Mouse (Mus musculus): Measurements from ENCODE around the gene Cct4.

Cct4 gene

GRCm38 (mm10) chr11:22982846-22983245, 7.5 kb upstream of the Cct4 start:
- no peak for DNase-seq (ENCODE audit: low spot score in 2 of 2)

- no peak for DNase-seq (ENCODE audit: low spot score in 2 of 2)
Observed at GRCm38 (mm10) chr11:22985510-22985909, 4.8 kb upstream of the Cct4 start.

DNA sequence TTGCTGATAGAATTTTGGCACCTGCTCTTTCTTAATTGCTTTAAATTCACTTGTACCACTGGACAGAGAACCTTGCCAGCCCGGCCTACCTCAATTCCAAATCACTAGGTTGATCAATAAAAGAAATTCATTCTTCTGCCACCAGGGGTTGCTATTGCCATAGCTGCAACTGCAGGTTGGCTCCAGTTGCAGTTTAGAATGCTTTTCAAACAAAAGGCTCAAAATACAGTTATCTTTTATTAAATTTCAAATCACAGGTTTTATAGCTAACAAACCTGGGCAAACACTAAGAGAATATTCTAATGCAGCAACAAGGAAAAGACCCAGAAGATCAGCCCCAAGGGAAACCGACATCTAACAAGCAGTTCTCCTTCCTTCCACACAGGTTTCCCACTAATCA, 3.0 kb upstream of the Cct4 start:
- peak in 1 of 2 experiments; percentile 53 for DNase-seq (ENCODE audit: low spot score in 2 of 2)

- DNase-seq (ENCODE audit: low spot score in 2 of 2) = no peak
Observed at GRCm38 (mm10) chr11:22989786-22990185, 533 bp upstream of the Cct4 start.

DNA sequence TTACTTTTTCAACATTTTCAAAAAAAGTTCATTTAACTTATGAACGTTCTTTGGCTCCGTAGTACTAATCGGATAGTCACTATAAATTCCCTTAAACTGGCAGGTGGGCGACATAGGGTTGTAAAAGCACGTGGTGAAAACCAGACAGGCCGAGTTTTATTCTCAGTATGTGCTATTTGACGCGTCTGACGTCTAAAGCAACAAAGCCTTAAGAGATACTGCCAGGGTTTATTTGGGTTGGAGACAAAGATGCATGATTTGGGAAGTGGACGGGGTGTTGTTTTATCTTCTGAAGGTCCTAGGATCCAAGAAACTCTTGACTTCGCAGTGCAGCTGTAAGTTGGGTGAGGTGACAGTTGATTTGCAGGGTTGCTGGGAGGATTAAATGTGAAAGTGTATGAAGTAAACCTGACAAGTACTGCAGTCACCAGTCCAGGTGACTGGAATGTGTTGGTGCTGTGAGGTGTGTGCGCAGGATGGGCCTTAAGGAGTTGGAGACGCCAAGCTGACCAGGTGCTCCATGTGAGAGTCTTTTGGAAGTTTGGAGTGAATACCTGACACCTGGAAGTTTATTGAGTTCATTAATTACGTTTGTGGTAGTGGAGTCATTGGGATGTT, 1.0 kb downstream of the Cct4 start:
- DNase-seq (ENCODE audit: low spot score in 2 of 2) = no peak

DNA sequence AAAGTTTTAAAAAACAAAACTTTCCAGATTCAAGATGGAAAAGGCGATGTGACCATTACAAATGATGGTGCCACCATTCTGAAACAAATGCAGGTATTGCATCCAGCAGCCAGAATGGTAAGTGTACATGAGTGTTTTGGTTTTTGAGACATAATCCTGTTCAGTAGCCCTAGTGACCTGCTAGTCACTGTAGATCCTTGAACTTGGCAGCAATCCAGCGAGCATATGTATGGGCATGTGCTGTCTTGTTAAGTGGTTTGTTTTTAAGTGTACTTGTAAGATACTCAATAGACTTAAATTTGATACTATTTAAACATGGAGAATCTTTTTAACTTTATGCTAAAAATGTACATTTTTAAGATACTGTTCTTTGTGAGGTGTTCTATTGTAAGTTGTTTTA, 4.0 kb downstream of the Cct4 start:
- no peak for DNase-seq (ENCODE audit: low spot score in 2 of 2)

DNA sequence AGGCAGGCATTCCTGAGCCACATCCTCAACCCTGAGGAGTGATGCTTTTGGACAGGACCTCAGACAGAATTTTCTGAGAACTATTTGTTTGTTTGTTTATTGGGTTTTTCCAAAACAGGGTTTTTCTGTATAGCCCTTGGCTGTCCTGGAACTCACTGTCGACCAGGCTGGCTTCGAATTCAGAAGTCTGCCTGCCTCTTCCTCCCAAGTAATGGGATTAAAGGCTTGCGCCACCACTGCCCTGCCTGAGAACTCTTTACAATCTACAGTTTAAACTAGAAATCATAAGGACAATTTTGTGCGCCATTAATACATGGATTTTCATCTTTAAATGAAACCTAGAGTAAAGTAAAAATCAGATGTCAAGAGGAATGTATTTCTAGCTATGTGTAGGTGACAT, 5.1 kb downstream of the Cct4 start:
- DNase-seq (ENCODE audit: low spot score in 2 of 2) = no peak

DNA sequence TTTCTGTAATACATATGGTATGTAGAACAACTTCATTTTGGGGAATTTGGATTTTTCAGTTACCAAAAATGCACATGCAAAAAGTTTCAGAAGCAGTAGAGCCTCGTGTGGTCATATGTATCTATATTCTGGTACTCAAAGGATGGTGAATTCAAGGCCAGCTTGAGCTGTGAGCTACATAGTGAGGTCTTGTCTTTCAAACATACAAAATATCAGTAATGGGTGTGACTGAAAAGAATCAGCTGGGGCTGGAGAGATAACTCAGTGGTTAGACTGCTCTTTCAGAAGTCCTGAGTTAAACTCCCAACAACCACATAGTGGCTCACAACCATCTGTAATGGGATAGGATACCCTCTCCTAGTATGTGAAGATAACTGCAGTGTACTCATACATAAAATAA, 8.0 kb downstream of the Cct4 start:
- DNase-seq (ENCODE audit: low spot score in 2 of 2) = no peak

DNA sequence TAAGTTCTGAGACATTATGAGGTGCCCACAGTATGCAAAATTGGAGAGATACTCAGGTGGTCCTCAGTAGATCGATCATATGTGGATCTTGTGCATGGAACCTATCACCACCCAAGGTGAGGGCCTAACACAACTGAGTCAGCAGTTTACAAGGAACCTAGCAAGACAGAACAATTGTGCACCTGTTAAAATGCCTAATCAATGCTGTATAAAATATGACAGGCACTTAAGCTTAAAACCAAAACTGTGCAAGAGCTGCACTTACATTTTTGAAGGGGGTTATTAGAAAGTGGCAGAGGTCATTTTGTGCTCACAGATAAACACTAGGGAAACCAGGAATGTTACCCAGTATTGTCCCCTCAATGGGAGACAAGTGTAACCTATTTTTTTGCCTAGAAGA, 15.0 kb downstream of the Cct4 start:
- no peak for DNase-seq (ENCODE audit: low spot score in 2 of 2)

DNA sequence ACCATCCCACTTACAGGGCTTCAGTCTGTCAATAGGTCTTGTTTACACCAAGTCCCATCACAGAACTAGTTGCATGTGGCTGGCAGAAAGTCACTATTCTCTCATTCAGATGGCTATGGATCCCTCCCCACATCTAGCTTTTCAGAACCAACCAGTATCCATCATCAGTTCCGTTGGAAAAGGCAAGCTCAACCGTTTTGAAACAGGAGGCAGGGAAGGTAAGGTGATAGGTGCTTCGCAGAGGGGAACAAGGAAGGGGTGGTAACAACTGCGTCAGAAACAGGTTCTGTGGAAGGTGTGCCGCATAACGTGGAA, 16.8 kb downstream of the Cct4 start:
- no peak for DNase-seq (ENCODE audit: low spot score in 2 of 2)

GRCm38 (mm10) chr11:23007481-23008180, 17.3 kb downstream of the Cct4 start, which contains the start of gene Fam161a:
Gene Fam161a (plus strand): TSS chr11:23007531.
- DNase-seq (ENCODE audit: low spot score in 2 of 2) = peak; percentile 80 to 88

DNA sequence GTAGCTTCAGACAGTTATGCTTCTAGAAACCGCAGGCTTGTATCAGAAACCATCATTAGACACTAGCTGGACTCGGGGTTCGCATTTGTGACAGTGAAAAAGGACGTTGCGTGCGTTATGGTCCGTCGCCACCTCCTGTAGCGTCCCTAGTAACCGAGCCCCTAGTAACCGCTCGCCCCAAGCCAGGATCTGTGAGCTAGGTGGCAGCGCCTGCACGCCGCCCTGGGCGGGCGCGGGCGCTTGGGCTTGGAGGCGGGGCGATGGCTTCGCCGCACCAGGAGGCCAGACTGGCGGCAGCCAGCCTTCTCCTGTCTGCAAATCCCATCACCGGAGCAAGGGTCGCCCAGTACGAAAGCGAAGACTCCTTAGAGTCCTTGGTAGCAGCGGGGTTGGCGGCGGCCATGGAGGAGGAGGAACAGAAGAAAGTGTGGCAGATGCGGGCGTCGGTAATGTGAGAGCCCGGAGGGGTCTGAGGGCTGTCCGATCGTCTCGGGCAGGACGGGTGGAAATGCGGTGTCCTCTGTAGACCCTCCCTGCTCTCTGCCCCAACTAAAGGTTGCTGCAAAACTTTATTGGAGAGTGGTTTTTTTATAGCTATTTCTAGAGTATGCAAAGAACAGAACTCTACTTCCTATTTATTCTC, 18.0 kb downstream of the Cct4 start:
- peak; percentile 80 to 86 for DNase-seq (ENCODE audit: low spot score in 2 of 2)

GRCm38 (mm10) chr11:23008824-23009200, 18.5 kb downstream of the Cct4 start:
- no peak for DNase-seq (ENCODE audit: low spot score in 2 of 2)

DNA sequence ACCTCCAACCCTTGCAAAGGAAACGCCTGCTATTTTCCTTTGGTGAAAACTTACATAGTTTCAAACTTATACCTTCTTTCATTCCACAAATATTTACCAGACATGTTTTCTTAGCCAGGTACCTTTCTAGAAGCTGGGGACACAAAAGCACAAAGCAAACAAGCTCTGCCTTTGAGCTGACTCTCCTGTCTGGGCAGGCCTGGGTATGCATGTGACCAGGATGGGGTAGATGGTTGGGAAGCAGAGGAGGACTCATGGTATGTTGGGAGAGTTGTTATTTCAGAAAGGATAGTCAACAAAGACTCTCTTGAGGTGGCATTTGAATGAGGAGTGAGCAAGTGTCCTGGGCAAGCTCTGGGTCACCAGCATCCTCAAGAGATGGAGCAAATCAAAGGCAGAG, 22.8 kb downstream of the Cct4 start:
- no peak for DNase-seq (ENCODE audit: low spot score in 2 of 2)

GRCm38 (mm10) chr11:23013580-23014294, 23.4 kb downstream of the Cct4 start:
- DNase-seq (ENCODE audit: low spot score in 2 of 2) = no peak

DNA sequence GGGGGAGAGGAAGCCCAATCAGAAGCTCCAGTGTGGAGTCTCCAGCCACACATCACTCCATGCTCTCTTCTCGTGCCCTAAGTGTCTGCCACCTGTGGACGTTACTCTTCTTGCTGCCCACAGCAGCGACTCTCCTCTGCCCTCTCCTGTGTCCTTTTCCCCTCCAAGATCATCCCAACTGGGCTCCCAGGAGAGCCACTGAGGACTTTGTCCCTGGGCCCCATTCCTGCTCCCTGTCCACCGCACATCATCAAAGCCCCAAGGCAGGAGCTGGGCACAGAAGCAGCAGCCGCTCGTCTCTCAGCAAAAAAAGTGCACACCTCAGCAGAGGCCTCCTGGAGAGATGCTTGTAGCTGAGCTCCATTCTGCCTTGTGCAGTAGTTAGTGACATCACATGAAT, 24.7 kb downstream of the Cct4 start:
- DNase-seq (ENCODE audit: low spot score in 2 of 2) = no peak

- DNase-seq (ENCODE audit: low spot score in 2 of 2) = no peak
Observed at GRCm38 (mm10) chr11:23017943-23018342, 27.6 kb downstream of the Cct4 start.

DNA sequence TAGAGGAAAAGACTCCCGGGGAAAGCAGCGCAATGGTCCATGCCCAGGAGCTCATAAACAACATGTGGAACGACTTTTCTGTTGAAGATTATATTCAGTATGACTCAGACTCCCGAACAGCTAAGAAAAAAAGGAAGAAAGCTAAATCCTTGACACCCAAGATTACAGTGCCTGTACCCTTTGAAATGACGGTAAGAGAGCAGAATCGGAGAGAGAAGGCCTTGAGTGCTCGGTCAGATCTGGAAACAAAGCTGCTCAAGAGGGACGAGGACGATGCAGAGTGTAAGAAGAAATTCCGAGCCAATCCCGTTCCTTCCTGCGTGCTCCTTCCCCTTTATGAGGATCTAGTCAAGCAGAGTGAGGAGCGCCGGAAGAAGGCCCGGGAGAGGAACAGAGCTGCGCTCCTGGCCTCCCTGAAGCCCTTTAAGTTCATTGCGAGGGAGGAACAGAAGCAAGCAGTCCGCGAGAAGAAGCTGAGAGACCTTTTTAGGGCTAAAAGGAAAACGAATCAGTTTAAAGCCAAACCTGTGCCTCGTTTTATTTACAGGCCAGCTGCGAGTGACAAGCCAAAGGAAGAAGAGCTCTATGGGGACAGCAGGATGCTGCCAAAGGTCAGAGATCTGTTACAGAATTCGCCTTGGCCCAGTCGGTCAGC, 29.9 kb downstream of the Cct4 start:
- no peak for DNase-seq (ENCODE audit: low spot score in 2 of 2)

GRCm38 (mm10) chr11:23020841-23021240, 30.5 kb downstream of the Cct4 start:
- DNase-seq (ENCODE audit: low spot score in 2 of 2) = no peak

DNA sequence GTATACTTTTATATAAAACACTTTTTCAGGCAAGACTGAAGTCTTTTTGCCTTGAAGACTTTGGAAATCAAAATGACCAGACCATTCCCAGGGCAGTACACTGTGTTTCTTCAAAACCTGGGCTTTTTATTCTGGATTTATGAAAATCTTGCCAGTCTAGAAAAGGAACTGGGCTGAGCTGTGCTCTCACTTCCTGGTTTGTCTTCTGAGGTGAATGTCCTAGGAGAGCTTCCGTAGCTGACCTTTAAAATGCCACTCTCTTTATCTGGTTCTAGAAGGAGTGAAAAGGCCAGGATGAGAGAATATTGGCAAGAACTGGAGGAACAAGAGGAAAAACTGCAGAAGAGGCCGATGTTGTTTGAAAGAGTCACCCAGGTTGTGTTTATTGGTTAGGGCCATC, 32.8 kb downstream of the Cct4 start:
- DNase-seq (ENCODE audit: low spot score in 2 of 2) = no peak

DNA sequence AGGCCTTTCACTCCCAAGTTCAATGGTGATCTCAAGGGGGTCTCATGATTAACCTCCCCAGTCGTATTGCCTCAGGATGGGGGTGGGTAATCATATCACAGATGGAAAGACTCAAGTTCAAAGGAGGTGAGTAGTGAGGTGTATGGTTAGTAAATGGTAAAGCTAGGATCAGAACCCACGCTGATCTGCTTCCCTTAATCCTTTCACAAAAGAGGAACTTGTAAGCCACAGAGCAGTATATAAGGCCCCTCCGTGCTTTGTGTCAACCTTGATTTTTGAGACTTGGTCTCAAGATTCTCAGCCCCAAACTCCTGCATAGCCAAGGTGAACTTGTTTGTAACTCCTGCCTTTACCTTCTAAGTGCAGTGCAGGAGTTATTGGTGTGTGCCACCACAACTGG, 33.9 kb downstream of the Cct4 start:
- no peak for DNase-seq (ENCODE audit: low spot score in 2 of 2)

DNA sequence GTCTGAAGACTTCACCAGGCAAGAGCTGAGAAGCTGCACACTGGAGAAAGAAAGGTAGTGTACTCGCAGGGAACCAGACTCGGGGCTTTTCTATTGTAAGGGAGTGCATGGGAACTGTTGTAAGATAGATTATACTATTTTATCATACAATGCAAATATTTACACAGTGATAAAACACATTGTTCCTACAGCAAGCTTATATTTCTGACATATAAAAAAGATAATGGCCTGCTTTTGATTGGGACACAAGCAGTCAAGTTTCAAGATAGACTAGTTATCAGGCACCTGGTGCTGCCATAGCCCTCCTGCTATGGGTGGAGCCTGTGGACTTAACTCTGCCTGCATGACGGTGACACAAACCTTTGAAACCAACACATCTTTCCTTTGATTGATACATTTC, 38.6 kb downstream of the Cct4 start:
- DNase-seq (ENCODE audit: low spot score in 2 of 2) = no peak

All from right cerebral cortex, adult 2 months (tissue).